Mouse (Mus musculus): ENCODE data around the gene Rtn3.

Gene Rtn3

GRCm38 (mm10) chr19:7484076-7484475, 995 bp upstream of the Rtn3 start:
- peak; percentile 23 to 42 for DNase-seq

- peak; percentile 77 to 78 for DNase-seq
Observed at GRCm38 (mm10) chr19:7483512-7483882, 416 bp upstream of the Rtn3 start.

- no peak for DNase-seq
Observed at GRCm38 (mm10) chr19:7482266-7482598, 849 bp downstream of the Rtn3 start.

- DNase-seq, result peak; percentile 72 to 74
Observed at GRCm38 (mm10) chr19:7481541-7482265, 1.4 kb downstream of the Rtn3 start.

GRCm38 (mm10) chr19:7479751-7480248, 3.3 kb downstream of the Rtn3 start:
- DNase-seq, result no peak

GRCm38 (mm10) chr19:7470643-7471042, 12.4 kb downstream of the Rtn3 start:
- DNase-seq, result no peak

- no peak for DNase-seq
Observed at GRCm38 (mm10) chr19:7467915-7468314, 15.2 kb downstream of the Rtn3 start.

- DNase-seq, result no peak
Observed at GRCm38 (mm10) chr19:7459370-7459769, 23.7 kb downstream of the Rtn3 start.

GRCm38 (mm10) chr19:7458901-7459300, 24.2 kb downstream of the Rtn3 start:
- no peak for DNase-seq

- DNase-seq, result no peak
Observed at GRCm38 (mm10) chr19:7456803-7457202, 26.3 kb downstream of the Rtn3 start.

- DNase-seq, result no peak
Observed at GRCm38 (mm10) chr19:7445596-7445995, 37.5 kb downstream of the Rtn3 start.

- DNase-seq, result no peak
Observed at GRCm38 (mm10) chr19:7445105-7445504, 38.0 kb downstream of the Rtn3 start.

- DNase-seq, result peak; percentile 76 to 79
Observed at GRCm38 (mm10) chr19:7441493-7441892, 41.6 kb downstream of the Rtn3 start.

GRCm38 (mm10) chr19:7438295-7438694, 44.8 kb downstream of the Rtn3 start:
- no peak for DNase-seq

- peak; percentile 76 to 81 for DNase-seq
Observed at GRCm38 (mm10) chr19:7436061-7436970, 46.8 kb downstream of the Rtn3 start.

GRCm38 (mm10) chr19:7434887-7435286, 48.2 kb downstream of the Rtn3 start:
- peak; percentile 68 to 80 for DNase-seq

GRCm38 (mm10) chr19:7425398-7425775, 57.7 kb downstream of the Rtn3 start:
- DNase-seq, result no peak

- peak in 1 of 2 experiments; percentile 25 for DNase-seq
Observed at GRCm38 (mm10) chr19:7424590-7425397, 58.3 kb downstream of the Rtn3 start.

GRCm38 (mm10) chr19:7424131-7424530, 59.0 kb downstream of the Rtn3 start:
- DNase-seq, result peak in 1 of 2 experiments; percentile 35

GRCm38 (mm10) chr19:7423656-7424030, 59.4 kb downstream of the Rtn3 start:
- no peak for DNase-seq

GRCm38 (mm10) chr19:7423028-7423655, 59.9 kb downstream of the Rtn3 start:
- peak; percentile 91 to 97 for DNase-seq

GRCm38 (mm10) chr19:7422656-7423027, 60.4 kb downstream of the Rtn3 start:
- peak in 1 of 2 experiments; percentile 68 for DNase-seq

Data from cerebellum, postnatal 14 days (tissue).